Mouse (Mus musculus) layer of hippocampus, adult 9-10 months (tissue): ENCODE results near the gene Sele.

Experiments used
- DNase-seq: peaks from one replicate; pipeline ENCODE4 v3.0.0; 2022; ENCODE audit warnings: low spot score

Gene Sele

GRCm38 (mm10) chr1:164072001-164072400 lies 24.0 kb downstream of the Sele start:
- DNase-seq = no peak

GRCm38 (mm10) chr1:164073091-164073490 lies 25.1 kb downstream of the Sele start:
- no peak for DNase-seq

GRCm38 (mm10) chr1:164073803-164074202 lies 25.8 kb downstream of the Sele start:
- DNase-seq = no peak

GRCm38 (mm10) chr1:164074606-164075140 lies 26.6 kb downstream of the Sele start:
- no peak for DNase-seq

- no peak for DNase-seq
Observed at GRCm38 (mm10) chr1:164075416-164075815, 27.4 kb downstream of the Sele start.

- no peak for DNase-seq
Observed at GRCm38 (mm10) chr1:164076441-164076840, 28.4 kb downstream of the Sele start.

- DNase-seq = no peak
Observed at GRCm38 (mm10) chr1:164077031-164077430, 29.0 kb downstream of the Sele start.

- no peak for DNase-seq
Observed at GRCm38 (mm10) chr1:164078323-164078741, 30.3 kb downstream of the Sele start.

- no peak for DNase-seq
Observed at GRCm38 (mm10) chr1:164079091-164079490, 31.1 kb downstream of the Sele start.

- DNase-seq = no peak
Observed at GRCm38 (mm10) chr1:164083046-164083445, 35.0 kb downstream of the Sele start.

- no peak for DNase-seq
Observed at GRCm38 (mm10) chr1:164086797-164087196, 38.8 kb downstream of the Sele start.

- no peak for DNase-seq
Observed at GRCm38 (mm10) chr1:164087872-164088271, 39.8 kb downstream of the Sele start.

GRCm38 (mm10) chr1:164096780-164097179 lies 48.7 kb downstream of the Sele start:
- DNase-seq = no peak

GRCm38 (mm10) chr1:164097911-164098310 lies 49.9 kb downstream of the Sele start:
- DNase-seq = no peak

- DNase-seq = peak; percentile 3
Observed at GRCm38 (mm10) chr1:164098372-164098771, 50.3 kb downstream of the Sele start.
